Mouse (Mus musculus): Measurements from ENCODE around the gene Tex47.

Tex47 gene

GRCm38 (mm10) chr5:7303819-7304218 lies at the start of gene Tex47:
Gene Tex47, plus strand, starts transcription at chr5:7304119.
- CTCF ChIA-PET, result no interaction called here

DNA sequence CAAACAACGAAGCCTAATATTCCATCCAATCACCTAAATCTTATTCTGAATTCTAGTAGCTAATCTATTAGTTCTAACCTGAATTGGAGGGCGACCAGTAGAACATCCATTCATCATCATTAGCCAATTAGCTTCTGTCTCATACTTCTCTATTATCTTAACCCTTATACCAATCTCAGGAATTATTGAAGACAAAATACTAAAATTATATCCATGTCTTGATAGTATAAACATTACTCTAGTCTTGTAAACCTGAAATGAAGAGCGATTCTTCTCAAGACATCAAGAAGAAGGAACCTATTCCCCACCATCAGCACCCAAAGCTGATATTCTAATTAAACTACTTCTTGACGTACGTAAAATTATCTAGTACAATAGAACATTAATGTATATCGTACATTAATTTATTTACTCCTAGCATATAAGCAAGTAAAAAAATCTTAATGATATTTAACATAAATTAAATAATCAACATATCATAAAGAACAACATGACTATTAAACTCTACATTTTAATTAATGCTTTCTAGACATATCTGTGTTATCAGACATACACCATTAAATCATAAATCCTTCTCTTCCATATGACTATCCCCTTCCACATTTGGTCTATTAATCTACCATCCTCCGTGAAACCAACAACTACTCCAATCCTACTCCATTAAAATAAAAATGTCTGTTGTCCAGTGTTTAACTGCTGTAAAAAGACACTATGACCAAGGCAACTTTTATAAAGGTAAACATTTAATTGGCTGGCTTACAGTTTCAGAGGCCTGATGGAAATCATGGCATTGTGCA lies 27.1 kb upstream of the Tex47 start:
- CTCF ChIA-PET, result no interaction called here

- CTCF ChIA-PET, result no interaction called here
Observed at GRCm38 (mm10) chr5:7284336-7284735, 19.6 kb upstream of the Tex47 start.

DNA sequence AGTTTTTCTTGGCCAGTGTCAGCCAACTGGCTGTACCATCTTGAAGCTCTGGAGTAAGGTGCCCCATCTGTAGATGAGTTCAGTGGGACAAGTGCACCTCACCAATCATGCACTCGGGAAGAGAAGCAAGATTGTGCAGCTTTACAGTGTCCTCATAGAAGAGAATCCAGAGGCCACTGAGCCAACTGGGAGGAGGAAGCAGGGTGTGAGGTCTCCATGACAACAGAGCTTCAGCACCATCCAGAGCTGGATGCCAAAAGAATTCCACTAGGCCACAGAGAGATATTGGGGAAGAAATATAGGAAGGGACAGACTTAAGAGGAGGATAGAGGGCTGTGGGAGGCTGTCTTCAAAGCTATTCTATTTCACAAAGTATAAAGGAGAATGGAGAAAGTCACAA lies 950 bp upstream of the Tex47 start:
- CTCF ChIA-PET, result no interaction called here

DNA sequence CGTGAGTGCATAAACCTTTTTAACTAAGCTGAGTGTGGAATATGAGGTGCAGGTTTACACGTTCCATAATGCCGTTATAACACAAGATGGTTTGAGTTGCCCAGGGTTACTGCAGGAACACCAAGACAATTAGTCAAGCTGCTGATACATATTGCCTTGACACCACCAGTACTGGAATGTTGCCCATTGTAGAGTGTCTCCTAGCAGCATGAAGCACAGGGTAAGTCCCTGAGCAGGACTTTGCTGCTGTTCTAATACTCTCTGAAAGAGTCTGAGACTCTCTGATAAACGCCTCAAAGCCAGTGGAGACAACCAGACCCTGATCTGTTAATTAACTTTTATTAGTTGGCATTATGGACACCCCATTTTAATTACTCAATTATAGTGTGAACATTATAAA lies 21.7 kb downstream of the Tex47 start:
- CTCF ChIA-PET, result no interaction called here

DNA sequence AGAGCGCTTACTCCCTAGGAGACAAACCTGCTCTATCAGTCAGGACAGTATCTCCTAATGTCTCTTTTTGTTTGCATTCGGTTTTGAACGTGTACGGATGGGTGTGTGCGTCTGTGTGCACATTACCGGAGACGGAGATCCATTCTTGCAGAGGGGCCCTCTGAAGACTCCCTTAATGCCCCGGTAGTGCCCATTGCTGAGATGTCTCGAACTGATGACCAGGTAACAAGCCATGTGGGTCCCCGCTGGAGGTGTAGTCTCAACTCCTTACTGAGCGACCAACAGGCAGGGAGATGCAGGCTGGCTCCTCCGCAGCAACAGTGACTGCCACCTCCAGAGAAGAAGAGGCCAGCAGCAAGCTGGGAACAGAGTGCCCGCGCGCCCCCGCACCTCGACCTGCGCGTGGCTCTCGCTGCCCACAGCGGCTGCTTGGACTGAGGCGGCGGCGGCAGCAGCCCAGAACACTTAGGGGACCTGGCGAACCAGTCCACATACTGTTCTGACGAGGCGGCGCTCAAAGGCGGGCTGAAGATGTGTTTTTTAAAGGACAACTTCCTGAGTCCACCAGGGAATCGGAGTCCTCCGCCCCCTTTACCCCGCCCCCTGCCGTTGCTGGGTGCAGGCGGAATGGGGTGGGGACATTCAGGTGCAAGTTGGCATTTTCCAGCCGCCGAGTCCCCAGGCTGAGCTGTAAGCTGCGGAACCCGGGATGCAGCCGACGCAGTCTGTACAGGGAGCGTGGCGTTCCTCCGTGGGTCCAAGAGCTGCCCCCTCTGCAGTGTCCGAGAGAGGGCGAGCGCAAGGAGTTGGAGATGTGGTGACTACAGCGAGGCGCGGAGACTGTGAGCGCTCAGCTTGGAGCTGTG lies 40.5 kb downstream of the Tex47 start, which contains the start of gene Zfp804b:
TSS of gene Zfp804b (minus strand) at position 612 of the 866 bp plus-strand sequence.
- CTCF ChIA-PET, result no interaction called here

DNA sequence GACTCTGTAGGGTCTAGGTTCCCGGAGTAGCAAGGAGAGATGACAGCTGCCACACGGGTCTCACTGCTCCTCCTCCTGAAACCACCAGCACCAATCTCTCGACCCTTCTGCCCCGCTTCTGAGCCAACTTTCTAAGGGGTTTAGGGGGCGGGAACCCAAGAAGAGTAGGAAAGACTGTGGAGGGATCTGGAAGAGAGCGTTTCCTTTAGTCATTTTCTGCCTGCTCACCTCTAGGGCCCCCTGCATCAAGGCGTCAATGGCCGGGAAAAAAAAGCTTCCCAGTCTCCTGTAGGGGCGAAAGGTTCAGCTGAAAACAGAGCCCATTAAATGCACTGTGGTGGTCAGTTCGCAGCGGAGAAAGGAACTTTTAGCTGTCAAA lies 41.1 kb downstream of the Tex47 start:
- CTCF ChIA-PET, result no interaction called here

Measured in spleen, embryonic (tissue).